Mouse (Mus musculus) hindbrain, embryonic 16.5 days (tissue): ENCODE measurements around the gene Lrif1. TPM values are rescaled to one million over a fixed set of nuclear protein-coding genes. Genes with fewer than 3 reads are reported as not detected.
"Not testable (repeated sequence)": the region's sequence is repeated elsewhere in the genome, so short reads cannot be mapped to it uniquely, and the experiment has no call there.

Experiments
- ATAC-seq: fragments of 200-750 bp; cut with Nextera tagmentation; 2 replicates; pipeline ENCODE4 v1.8.0; 2017; ENCODE audit warnings: moderate TSS enrichment, moderate library complexity
- H3K27ac ChIP-seq: fragments of 300-500 bp; sonication (generic); 2 replicates; pipeline ENCODE4 v1.5.1; 2014; ENCODE audit warnings: low read depth, mild to moderate bottlenecking, control low read depth, low read length, moderate library complexity
- H3K27me3 ChIP-seq: fragments of 300-500 bp; sonication (generic); replicated peaks from 2 replicates; pipeline ENCODE4 v1.6.1; 2014; ENCODE audit warnings: low read length; ENCODE audit not compliant: control insufficient read depth, insufficient read depth
- H3K36me3 ChIP-seq: fragments of 300-500 bp; sonication (generic); 2 replicates; pipeline ENCODE4 v1.6.1; 2014; ENCODE audit warnings: mild to moderate bottlenecking, low read length, moderate library complexity, mixed read lengths; ENCODE audit not compliant: control insufficient read depth, insufficient read depth
- H3K4me1 ChIP-seq: fragments of 300-500 bp; sonication (generic); 2 replicates; pipeline ENCODE4 v1.6.1; 2014; ENCODE audit warnings: low read depth, low read length; ENCODE audit not compliant: control insufficient read depth, insufficient read depth
- H3K4me2 ChIP-seq: fragments of 300-500 bp; sonication (generic); 2 replicates; pipeline ENCODE4 v1.6.1; 2014; ENCODE audit warnings: mild to moderate bottlenecking, low read length, control low read depth, moderate library complexity
- H3K4me3 ChIP-seq: fragments of 300-500 bp; sonication (generic); 2 replicates; pipeline ENCODE4 v1.5.1; 2014; ENCODE audit warnings: mild to moderate bottlenecking, low read length, control low read depth, moderate library complexity
- H3K9ac ChIP-seq: fragments of 300-500 bp; sonication (generic); 2 replicates; pipeline ENCODE4 v1.6.1; 2014; ENCODE audit warnings: low read depth, mild to moderate bottlenecking, control low read depth, low read length, moderate library complexity
- H3K9me3 ChIP-seq: fragments of 300-500 bp; sonication (generic); 2 replicates; pipeline ENCODE4 v1.6.1; 2014; ENCODE audit warnings: mild to moderate bottlenecking, low read length, moderate library complexity; ENCODE audit not compliant: control insufficient read depth
- WGBS: fragments of 180-500 bp; shearing (Covaris S2); extraction: QIAGEN DNeasy Blood & Tissue Kit; methylation state at CpG from one replicate; pipeline ENCODE4 v1.1.7; 2014; 5-methylcytosine and 5-hydroxymethylcytosine counted together
- polyA plus RNA-seq: library from polyadenylated mRNA; unstranded; fragments of >200 nt; fragmentation: Nextera tagmentation; extraction: Ambion mirVana; gene quantifications from 2 replicates; pipeline ENCODE4 v1.2.1, GENCODE M21; 2015

The Lrif1 gene
- 15.0 and 19.2 TPM in 2 replicates for polyA plus RNA-seq

- Histone ChIP-seq H3K4me1 (no peaks in the 10 kb centered on the region; the same call in 1 of the 2 replicates), H3K27me3 (no peaks in the 10 kb centered on the region), H3K4me3 (peak within 1 kb of the TSS; percentile 75), H3K36me3 (no peaks in the 10 kb centered on the region), H3K9ac (peak within 1 kb of the TSS; percentile 81), H3K27ac (peak within 1 kb of the TSS; percentile 90), H3K4me2 (peak within 1 kb of the TSS; percentile 59), H3K9me3 (peaks cover 5% of the 10 kb centered on the region; the same call in 1 of the 2 replicates)
- WGBS: under 1% methylated on average over 20 of the region's 20 CpGs
- peak; percentile 100 for ATAC-seq
Measured at GRCm38 (mm10) chr3:106684830-106685229, at the start of gene Lrif1. Gene Lrif1 (plus strand): TSS chr3:106684987.

GRCm38 (mm10) chr3:106672811-106673210, 12.0 kb upstream of the Lrif1 start:
- H3K9me3 ChIP-seq, H3K27me3 ChIP-seq, ATAC-seq, H3K9ac ChIP-seq, H3K4me3 ChIP-seq, H3K36me3 ChIP-seq, H3K27ac ChIP-seq, H3K4me2 ChIP-seq, H3K4me1 ChIP-seq: not testable (repeated sequence)
- 80% methylated on average over 14 of the region's 14 CpGs for WGBS

GRCm38 (mm10) chr3:106685381-106685780, 594 bp downstream of the Lrif1 start:
- H3K4me1 ChIP-seq: no peaks in the 10 kb centered on the region; the same call in 1 of the 2 replicates
- H3K4me2 ChIP-seq: peak overlapping the region; percentile 59
- peaks cover 6% of the 10 kb centered on the region; the same call in 1 of the 2 replicates for H3K9me3 ChIP-seq
- H3K9ac ChIP-seq: peak overlapping the region; percentile 81; the same call in 1 of the 2 replicates
- peak overlapping the region; percentile 75 for H3K4me3 ChIP-seq
- H3K27me3 ChIP-seq: no peaks in the 10 kb centered on the region
- ATAC-seq: no peak
- peak overlapping the region; percentile 90; the same call in 1 of the 2 replicates for H3K27ac ChIP-seq
- no peaks in the 10 kb centered on the region for H3K36me3 ChIP-seq
- WGBS: 24% methylated on average over 1 of the region's 1 CpGs

GRCm38 (mm10) chr3:106721397-106722027, 36.7 kb downstream of the Lrif1 start:
- H3K4me1 ChIP-seq: peaks cover 2% of the 10 kb centered on the region; the same call in 1 of the 2 replicates
- peak overlapping the region; percentile 96 for H3K27ac ChIP-seq
- H3K27me3 ChIP-seq: peaks cover 3% of the 10 kb centered on the region; the same call in 1 of the 2 replicates
- 3% methylated on average over 31 of the region's 31 CpGs for WGBS
- H3K36me3 ChIP-seq: no peaks in the 10 kb centered on the region
- H3K9me3 ChIP-seq: peaks cover 10% of the 10 kb centered on the region; the same call in 1 of the 2 replicates
- H3K4me3 ChIP-seq: peak overlapping the region; percentile 67
- peak overlapping the region; percentile 74 for H3K9ac ChIP-seq
- H3K4me2 ChIP-seq: peak overlapping the region; percentile 77
- peak; percentile 99 for ATAC-seq

GRCm38 (mm10) chr3:106722028-106722945, 37.5 kb downstream of the Lrif1 start:
- 2% methylated on average over 33 of the region's 33 CpGs for WGBS

GRCm38 (mm10) chr3:106755898-106756297, 71.1 kb downstream of the Lrif1 start:
- no peak for ATAC-seq
- Histone ChIP-seq H3K4me2 (no peak overlapping the region), H3K4me3 (no peak overlapping the region), H3K27ac (no peak overlapping the region), H3K36me3 (no peaks in the 10 kb centered on the region), H3K4me1 (no peaks in the 10 kb centered on the region), H3K9me3 (no peaks in the 10 kb centered on the region), H3K27me3 (no peaks in the 10 kb centered on the region), H3K9ac (no peak overlapping the region)
- 71% methylated on average over 1 of the region's 1 CpGs for WGBS

More at GRCm38 (mm10) chr3:106722028-106722945, 37.5 kb downstream of the Lrif1 start:
- no peaks in the 10 kb centered on the region for H3K36me3 ChIP-seq
- H3K9ac ChIP-seq: peak overlapping the region; percentile 74
- peaks cover 13% of the 10 kb centered on the region for H3K9me3 ChIP-seq
- peak overlapping the region; percentile 67 for H3K4me3 ChIP-seq
- peaks cover 3% of the 10 kb centered on the region; the same call in 1 of the 2 replicates for H3K27me3 ChIP-seq
- peak; percentile 93 for ATAC-seq
- H3K4me1 ChIP-seq: peaks cover 2% of the 10 kb centered on the region; the same call in 1 of the 2 replicates
- peak overlapping the region; percentile 96 for H3K27ac ChIP-seq
- peak overlapping the region; percentile 77 for H3K4me2 ChIP-seq

GRCm38 (mm10) chr3:106771834-106772233, 87.0 kb downstream of the Lrif1 start:
- no peaks in the 10 kb centered on the region for H3K36me3 ChIP-seq
- no peaks in the 10 kb centered on the region for H3K9me3 ChIP-seq
- no peaks in the 10 kb centered on the region for H3K4me1 ChIP-seq
- H3K4me3 ChIP-seq: no peak overlapping the region
- no peak overlapping the region for H3K4me2 ChIP-seq
- no peak for ATAC-seq
- 90% methylated on average over 1 of the region's 1 CpGs for WGBS
- H3K27me3 ChIP-seq: no peaks in the 10 kb centered on the region
- no peak overlapping the region for H3K9ac ChIP-seq
- H3K27ac ChIP-seq: no peak overlapping the region

GRCm38 (mm10) chr3:106785130-106785529, 100.3 kb downstream of the Lrif1 start:
- no peaks in the 10 kb centered on the region for H3K4me1 ChIP-seq
- no peak for ATAC-seq
- H3K9me3 ChIP-seq: no peaks in the 10 kb centered on the region
- H3K4me3 ChIP-seq: no peak overlapping the region
- H3K9ac ChIP-seq: no peak overlapping the region
- no peaks in the 10 kb centered on the region for H3K36me3 ChIP-seq
- no peak overlapping the region for H3K27ac ChIP-seq
- no peak overlapping the region for H3K4me2 ChIP-seq
- WGBS: 87% methylated on average over 3 of the region's 3 CpGs
- H3K27me3 ChIP-seq: no peaks in the 10 kb centered on the region
